ENCODE assay signal across 27 mouse cellular contexts in genomic region chr6:125357334-125357733, GRCm38 (mm10). TPM values are rescaled to one million over a fixed set of nuclear protein-coding genes. Genes with fewer than 3 reads are reported as not detected.
A peak's percentile ranks its signal among the peaks of the same experiment; 100 is the strongest.
DNase-seq lines count a peak whose midpoint lies in the region; ATAC-seq and TF ChIP-seq lines count a peak whose summit lies in the region.
"Had no signal": no experiment of that assay in that cellular context is flagged by ENCODE, and none has a peak within 500 bp of the region (broad histone marks: within the 10 kb centered on the region; RNA-seq: fewer than 3 reads in every experiment).

No protein-coding gene starts in this region.

- no peak for ATAC-seq in G1E (ENCODE audit: extremely low read depth, insufficient number of reproducible peaks, low FRiP score, poor library complexity, severe bottlenecking)
- ATAC-seq in hindbrain, embryonic 14.5 days (ENCODE audit: low FRiP score), result no peak
- ATAC-seq: CD4-positive, CD25-positive, alpha-beta regulatory T cell, adult 4 months; forebrain, embryonic 15.5 days; hindbrain, embryonic 16.5 days; intestine, embryonic 15.5 days; Patski had no signal

- no peaks in the 10 kb centered on the region; the same call in 1 of the 2 replicates for H3K27me3 ChIP-seq in G1E (ENCODE audit: insufficient read depth, low read length)
- H3K27me3 ChIP-seq in hindbrain, embryonic 14.5 days (ENCODE audit: control insufficient read depth, insufficient read depth, low read length), result peaks cover 10% of the 10 kb centered on the region
- H3K27me3 ChIP-seq: embryonic facial prominence, embryonic 15.5 days; intestine, embryonic 15.5 days; Patski had no signal

- no peak overlapping the region for H3K9ac ChIP-seq in hindbrain, embryonic 14.5 days
- H3K9ac ChIP-seq: embryonic facial prominence, embryonic 15.5 days; forebrain, embryonic 12.5 days; forebrain, embryonic 15.5 days; hindbrain, embryonic 12.5 days; intestine, embryonic 15.5 days had no signal

- H3K9me3 ChIP-seq in G1E (replicated peaks), result peaks cover 84% of the 10 kb centered on the region
- H3K9me3 ChIP-seq in hindbrain, embryonic 14.5 days (ENCODE audit: control insufficient read depth, low read length), result no peaks in the 10 kb centered on the region
- H3K9me3 ChIP-seq: embryonic facial prominence, embryonic 15.5 days; forebrain, embryonic 12.5 days; forebrain, embryonic 15.5 days; hindbrain, embryonic 12.5 days; intestine, embryonic 15.5 days had no signal

- DNase-seq in kidney, postnatal 10 days, result peak; percentile 15
- DNase-seq in kidney, adult 18-20 months, result no peak
- DNase-seq in G1E (ENCODE audit: low spot score), result no peak
- peak; percentile 95 for DNase-seq in fat pad, adult 2 months (ENCODE audit: extremely low read depth, low read depth, low spot score)
- no peak for DNase-seq in embryo, embryonic 10.5 days (ENCODE audit: low spot score)
- no peak for DNase-seq in hindbrain, embryonic 14.5 days (ENCODE audit: low spot score)
- DNase-seq: adrenal gland, postnatal 10 days; adrenal gland, postnatal 36 days; cerebellum, adult 11 months; cerebellum, adult 2 months; cerebellum, adult 9-11 months; cerebellum, postnatal 25 days; embryo, embryonic 11 days; gastrocnemius, postnatal 25 days; heart, adult 2 months had no signal

- 0 out of 2 replicates have a peak overlapping the region, but pooled peaks have one; percentile 18 for H3K4me3 ChIP-seq in G1E (ENCODE audit: low read depth, low read length)
- H3K4me3 ChIP-seq in hindbrain, embryonic 14.5 days (replicated peaks; ENCODE audit: low read length), result no peak overlapping the region
- H3K4me3 ChIP-seq: embryonic facial prominence, embryonic 15.5 days; forebrain, embryonic 12.5 days; forebrain, embryonic 15.5 days; heart, adult 2 months; hindbrain, embryonic 12.5 days; intestine, embryonic 15.5 days had no signal

- H3K36me3 ChIP-seq in G1E (replicated peaks), result no peaks in the 10 kb centered on the region
- H3K36me3 ChIP-seq in hindbrain, embryonic 14.5 days (replicated peaks; ENCODE audit: control insufficient read depth, insufficient read depth), result no peaks in the 10 kb centered on the region
- H3K36me3 ChIP-seq: forebrain, embryonic 15.5 days had no signal

- H3K4me1 ChIP-seq in G1E (ENCODE audit: insufficient read depth, low read depth, low read length), result no peaks in the 10 kb centered on the region
- H3K4me1 ChIP-seq in hindbrain, embryonic 14.5 days (replicated peaks; ENCODE audit: control insufficient read depth, insufficient read depth, low read length), result peaks cover 15% of the 10 kb centered on the region

- WGBS in hindbrain, embryonic 14.5 days, result 91% methylated on average over 15 of the region's 15 CpGs

- H3K4me2 ChIP-seq in hindbrain, embryonic 14.5 days (replicated peaks), result no peak overlapping the region
- H3K4me2 ChIP-seq: embryonic facial prominence, embryonic 15.5 days; forebrain, embryonic 12.5 days; forebrain, embryonic 15.5 days; heart, embryonic 11.5 days; hindbrain, embryonic 12.5 days; intestine, embryonic 15.5 days had no signal

- H3K27ac ChIP-seq in hindbrain, embryonic 14.5 days, result no peak overlapping the region
- H3K27ac ChIP-seq: embryonic facial prominence, embryonic 15.5 days; forebrain, embryonic 12.5 days; forebrain, embryonic 15.5 days; heart, adult 2 months; hindbrain, embryonic 12.5 days; intestine, embryonic 15.5 days had no signal

- TF ChIP-seq CTCF in G1E (IDR thresholded peaks at IDR 0.05; ENCODE audit: low read depth, low read length), result no peak

RNA-seq across cellular contexts. Expression of gene Tnfrsf1a, which starts 8.2 kb away (rescaled TPM):
- total RNA-seq in G1E (2014; fragmentation: Nextera tagmentation) (not detected in 2 replicates), G1E (2017) (not detected in 2 replicates)
- polyA plus RNA-seq in G1E (2012), result 0.04 TPM in 1 of 2 replicates, not detected in the other
- polyA plus RNA-seq in hindbrain, embryonic 14.5 days (2014; fragmentation: Nextera tagmentation; extraction: Ambion mirVana), result 15.4 and 16.6 TPM in 2 replicates

RNA-seq across cellular contexts. Expression of gene Plekhg6, which starts 23.3 kb away (rescaled TPM):
- total RNA-seq in G1E (2014; fragmentation: Nextera tagmentation) (not detected in 2 replicates), G1E (2017) (not detected in 2 replicates)
- not detected in 2 replicates for polyA plus RNA-seq in G1E (2012)
- 0.10 and 0.23 TPM in 2 replicates for polyA plus RNA-seq in hindbrain, embryonic 14.5 days (2014; fragmentation: Nextera tagmentation; extraction: Ambion mirVana)
- total RNA-seq: common myeloid progenitor, adult 5-6 weeks; gastrocnemius, adult 8-10 months; gastrocnemius, postnatal 25 days; heart, postnatal 25 days had no signal
- polyA plus RNA-seq: heart, embryonic 11.5 days had no signal

RNA-seq across cellular contexts. Expression of gene Scnn1a, which starts 36.9 kb away (rescaled TPM):
- total RNA-seq in G1E (2014; fragmentation: Nextera tagmentation), result not detected in 2 replicates
- total RNA-seq in G1E (2017), result 0.06 and 0.16 TPM in 2 replicates
- 0.01 TPM in 1 of 2 replicates, not detected in the other for polyA plus RNA-seq in G1E (2012)
- 0.50 and 0.53 TPM in 2 replicates for polyA plus RNA-seq in hindbrain, embryonic 14.5 days (2014; fragmentation: Nextera tagmentation; extraction: Ambion mirVana)
- polyA plus RNA-seq: CD4-positive, CD25-positive, alpha-beta regulatory T cell, adult 4 months had no signal

RNA-seq across cellular contexts. Expression of gene Ltbr, which starts 43.6 kb away (rescaled TPM):
- not detected in 2 replicates for total RNA-seq in G1E (2014; fragmentation: Nextera tagmentation)
- not detected in 2 replicates for total RNA-seq in G1E (2017)
- polyA plus RNA-seq in G1E (2012), result 0.03 TPM in 1 of 2 replicates, not detected in the other
- polyA plus RNA-seq in hindbrain, embryonic 14.5 days (2014; fragmentation: Nextera tagmentation; extraction: Ambion mirVana), result 14.8 and 14.9 TPM in 2 replicates

Comparison
In these comparisons a context has a peak if more than half of its experiments do, and no peak if none do; other contexts are left out.
1. DNase-seq: peak in kidney, postnatal 10 days (single experiment) and fat pad, adult 2 months (single experiment); none in kidney, adult 18-20 months (single experiment), G1E (single experiment), embryo, embryonic 10.5 days (single experiment) and hindbrain, embryonic 14.5 days (single experiment).
2. RNA of gene Tnfrsf1a, which starts 8.2 kb away (polyA plus RNA-seq): 15.4 to 16.6 TPM in hindbrain, embryonic 14.5 days; 0.04 TPM in G1E; every median in the first group is over 10 times any median in the second.